Mouse (Mus musculus) skeletal muscle tissue, adult 2 months (tissue): ENCODE results near the gene Txndc11.
"Not testable (repeated sequence)": the region's sequence is repeated elsewhere in the genome, so short reads cannot be mapped to it uniquely, and the experiment has no call there.

ENCODE experiments used
- DNase-seq: peaks from one replicate; pipeline ENCODE4 v3.0.0-alpha.2; 2012; ENCODE audit warnings: low read depth, low spot score

Txndc11 gene

DNA sequence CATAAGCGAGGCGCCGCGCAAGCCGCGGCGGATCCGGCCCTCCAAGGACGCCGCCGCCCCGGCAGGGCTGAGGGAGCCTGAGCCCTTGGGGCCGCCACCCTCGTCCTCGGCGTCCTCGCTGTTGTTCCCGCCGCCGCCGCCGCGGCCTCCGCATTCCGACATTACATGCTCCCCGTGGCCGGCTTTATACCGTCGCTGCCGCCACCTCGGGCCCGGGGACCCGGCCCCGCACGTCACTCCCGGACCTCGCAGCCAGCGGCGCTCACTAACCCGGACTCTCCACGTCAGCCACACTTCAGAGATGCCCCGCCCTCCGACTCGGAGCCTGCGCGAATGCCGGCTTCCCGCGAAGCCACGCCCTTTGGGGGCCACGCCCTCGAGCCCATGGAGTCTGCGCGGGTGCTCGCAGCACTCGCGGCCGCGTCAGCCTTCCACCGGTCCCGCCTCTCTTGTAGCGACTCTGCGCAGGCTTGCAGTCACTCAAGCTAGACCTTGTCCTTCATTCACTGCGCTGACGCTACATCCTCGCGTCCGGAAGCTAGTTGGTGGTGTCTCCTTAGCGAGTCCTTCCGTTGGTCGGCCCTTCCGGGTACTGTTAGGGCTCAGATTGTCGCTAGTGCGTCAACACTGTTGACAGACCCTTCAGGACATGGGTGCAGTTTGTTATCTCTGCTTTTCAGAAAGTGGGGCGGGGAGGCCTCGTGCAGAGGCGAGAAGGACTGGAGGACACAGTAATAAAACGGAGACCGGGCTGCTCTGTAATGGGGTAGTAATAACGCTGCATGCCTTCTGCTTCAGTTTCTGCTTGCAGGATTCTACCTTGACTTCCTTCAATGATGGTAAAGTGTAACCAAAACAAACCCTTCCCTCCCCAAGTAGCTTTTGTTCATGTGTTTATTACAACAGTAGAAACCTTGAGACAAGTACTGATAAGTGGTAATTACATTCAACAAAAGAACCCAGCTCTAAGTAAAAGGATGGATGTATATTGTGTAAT lies at the start of gene Txndc11:
Txndc11 (minus strand) TSS at position 303 of the 997 bp plus-strand sequence.
- DNase-seq = peak; percentile 98

DNA sequence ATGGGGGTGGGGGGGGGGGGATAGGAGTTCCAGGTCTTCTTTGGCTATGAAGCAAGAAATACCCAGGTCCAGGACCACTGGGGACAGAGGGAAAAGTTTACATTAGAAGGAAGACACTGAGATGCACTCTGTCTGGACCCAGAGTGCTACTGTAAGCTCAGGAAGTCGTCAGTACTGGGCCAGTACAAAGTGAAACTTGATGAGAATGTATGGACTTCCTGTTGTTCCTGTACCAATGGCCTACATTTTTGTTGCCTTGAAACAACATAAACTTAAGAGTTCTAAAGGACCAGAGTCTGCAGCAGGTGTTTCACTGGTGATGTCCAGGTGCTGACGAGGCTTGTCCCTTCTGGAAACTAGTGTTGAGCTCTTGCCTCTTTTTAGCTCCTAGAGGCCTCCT lies 43.0 kb upstream of the Txndc11 start:
- DNase-seq = no peak

DNA sequence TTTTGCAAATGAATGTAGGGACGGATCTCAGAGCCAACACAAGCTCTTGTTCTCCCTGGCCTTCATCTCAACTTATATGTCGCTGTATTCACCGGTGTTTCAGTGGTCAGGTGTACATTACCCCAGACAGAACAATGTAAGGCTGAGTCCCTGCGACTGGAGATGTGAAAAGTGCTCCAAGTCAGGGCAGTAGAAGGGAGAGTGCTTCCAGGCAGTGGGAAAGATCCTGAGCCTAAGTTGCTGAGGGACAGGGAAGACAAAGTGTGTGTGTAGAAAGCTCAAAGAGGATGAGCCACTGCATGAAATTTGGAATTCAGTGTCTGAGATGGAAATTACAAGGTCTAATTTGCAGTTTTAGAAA lies 42.4 kb upstream of the Txndc11 start:
- no peak for DNase-seq

DNA sequence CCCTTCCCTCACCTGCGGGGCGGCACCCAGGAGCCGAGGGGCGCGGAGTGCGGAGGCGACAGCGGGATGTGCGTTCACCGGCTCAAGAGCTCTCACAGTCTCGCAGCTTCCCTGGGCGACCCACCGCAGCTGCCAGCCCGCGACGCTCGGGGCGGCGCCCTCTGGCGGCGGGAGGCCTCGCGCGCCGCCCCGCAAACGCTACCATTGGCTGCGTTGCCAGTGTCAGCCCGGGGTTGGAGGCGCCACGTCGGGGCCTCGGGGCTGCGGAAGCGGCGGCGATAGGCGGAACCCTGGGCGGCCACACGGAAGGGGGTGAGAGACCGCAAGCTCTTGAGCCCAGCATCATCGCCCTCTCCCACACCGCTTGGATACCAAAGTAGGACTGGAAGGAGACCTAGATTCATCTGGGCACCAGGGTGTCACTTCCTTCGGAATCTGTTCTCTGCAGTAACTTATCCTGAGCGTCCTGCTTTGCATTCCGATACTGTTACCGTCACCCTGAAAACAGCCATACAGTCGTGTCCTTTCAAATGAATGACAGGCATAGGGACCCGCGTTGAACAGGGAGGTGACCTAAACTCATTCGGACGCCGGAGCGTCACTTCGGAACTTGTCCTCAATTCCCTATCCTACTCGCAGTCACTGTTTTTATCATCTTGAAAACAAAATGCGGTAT lies 41.9 kb upstream of the Txndc11 start, which contains the start of gene Zc3h7a:
Zc3h7a (minus strand) TSS at position 186 of the 676 bp plus-strand sequence.
- DNase-seq = peak; percentile 86

DNA sequence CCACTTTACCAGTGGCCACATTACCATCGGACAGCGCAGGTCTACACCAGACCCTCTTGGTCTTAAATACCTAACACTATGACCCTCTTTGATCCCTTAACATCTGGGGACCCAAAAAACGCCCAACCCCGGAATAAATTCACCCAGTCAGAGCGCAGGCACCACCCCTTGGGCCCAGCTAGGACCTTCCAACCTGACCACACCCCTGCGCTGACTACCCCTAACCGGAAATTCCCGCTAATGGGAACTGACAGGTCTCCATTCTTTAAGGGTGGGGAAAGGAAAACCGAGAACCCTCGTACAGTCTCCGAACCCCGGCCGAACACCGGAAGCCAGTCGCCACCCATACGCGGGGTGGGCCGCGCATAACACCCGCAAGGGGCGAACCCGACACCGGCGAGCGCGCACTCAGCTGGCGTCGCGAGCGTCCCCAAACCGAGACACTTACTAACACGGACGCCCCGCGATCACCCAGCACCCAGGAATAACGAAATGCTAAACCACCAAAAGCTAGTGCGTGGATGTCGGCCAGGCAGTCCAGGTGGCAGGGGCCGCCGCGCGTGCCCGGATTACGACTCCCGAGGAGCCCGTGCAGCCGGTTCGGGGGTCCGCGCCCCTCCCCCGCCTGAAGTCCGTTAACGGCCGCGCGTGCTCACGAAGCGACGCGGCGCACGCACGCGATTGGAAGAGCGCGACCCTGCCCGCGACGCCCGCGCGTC lies 41.2 kb upstream of the Txndc11 start:
- DNase-seq = peak; percentile 52

DNA sequence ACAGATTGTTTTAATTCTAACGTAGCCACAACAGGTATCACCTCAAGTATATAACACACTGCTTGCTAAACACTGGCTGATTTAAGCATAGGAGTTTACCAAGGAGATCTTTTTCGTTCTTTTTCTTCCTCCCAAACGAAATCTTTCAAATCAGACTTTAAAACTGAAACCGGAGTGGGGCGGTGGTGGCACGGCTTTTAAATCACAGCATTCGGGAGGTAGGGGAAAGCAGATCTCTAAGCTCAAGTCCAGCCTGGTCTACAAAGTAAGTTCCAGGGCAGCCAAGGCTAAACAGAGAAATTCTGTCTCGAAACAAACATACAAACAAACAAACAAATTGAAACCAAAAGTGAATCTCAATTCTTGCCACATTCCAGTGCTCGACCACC lies 40.6 kb upstream of the Txndc11 start:
- no peak for DNase-seq

DNA sequence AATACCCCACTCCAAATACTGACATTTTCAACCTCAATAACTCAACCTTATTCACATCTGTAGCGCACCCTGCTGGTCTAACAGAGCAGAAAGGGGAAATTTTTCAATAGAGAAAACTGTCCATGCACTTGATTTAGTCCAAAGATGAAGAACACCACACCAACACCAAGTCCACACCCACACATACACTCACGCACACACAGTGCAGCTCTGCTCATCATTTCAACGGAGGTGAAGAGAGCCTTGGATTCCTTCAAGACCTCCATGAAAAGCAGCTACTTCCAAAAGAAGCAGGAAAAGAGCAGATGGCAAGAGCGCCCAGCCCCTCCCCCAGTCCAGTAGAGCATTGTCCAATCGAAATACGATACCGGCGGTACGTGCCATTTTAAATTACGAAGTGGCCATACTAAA lies 40.2 kb upstream of the Txndc11 start:
- no peak for DNase-seq

DNA sequence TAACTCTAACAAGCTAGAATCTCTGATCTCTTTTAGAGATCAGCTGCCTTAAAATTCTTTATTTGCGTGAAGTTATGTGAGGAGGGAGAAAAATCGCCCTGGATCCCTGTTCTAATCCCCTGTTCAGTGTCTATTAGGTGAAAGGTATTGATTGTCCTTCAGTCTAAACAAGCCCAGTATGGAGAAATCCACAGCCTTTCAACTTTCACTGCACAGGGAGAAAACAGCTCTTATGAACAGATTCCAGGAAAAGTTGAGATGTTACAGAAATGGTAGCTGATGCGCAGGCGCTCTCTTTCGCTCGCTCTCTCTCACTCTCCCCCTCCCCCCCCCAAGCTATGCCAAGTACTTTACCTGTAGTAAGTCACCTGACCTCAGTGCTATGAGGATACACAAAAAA lies 37.2 kb upstream of the Txndc11 start:
- DNase-seq = no peak

DNA sequence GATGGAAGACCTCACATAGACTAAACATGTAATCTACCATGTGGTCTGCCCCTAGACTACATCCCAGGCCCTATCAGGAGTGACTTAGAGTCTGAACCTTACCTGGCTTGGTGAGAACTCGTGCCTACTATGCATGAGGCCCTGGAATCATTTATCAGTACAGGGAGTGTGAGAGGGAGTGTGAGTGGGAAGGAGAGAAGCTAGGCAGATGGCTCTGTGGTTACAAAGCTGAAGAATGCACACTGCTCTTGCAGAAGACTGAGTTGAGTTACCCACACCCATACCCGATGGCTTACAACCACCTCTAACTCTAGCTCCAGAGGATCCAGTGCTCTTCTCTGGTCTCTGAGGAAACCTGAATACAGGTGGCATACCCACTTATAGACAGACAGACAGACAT lies 32.0 kb upstream of the Txndc11 start:
- no peak for DNase-seq

DNA sequence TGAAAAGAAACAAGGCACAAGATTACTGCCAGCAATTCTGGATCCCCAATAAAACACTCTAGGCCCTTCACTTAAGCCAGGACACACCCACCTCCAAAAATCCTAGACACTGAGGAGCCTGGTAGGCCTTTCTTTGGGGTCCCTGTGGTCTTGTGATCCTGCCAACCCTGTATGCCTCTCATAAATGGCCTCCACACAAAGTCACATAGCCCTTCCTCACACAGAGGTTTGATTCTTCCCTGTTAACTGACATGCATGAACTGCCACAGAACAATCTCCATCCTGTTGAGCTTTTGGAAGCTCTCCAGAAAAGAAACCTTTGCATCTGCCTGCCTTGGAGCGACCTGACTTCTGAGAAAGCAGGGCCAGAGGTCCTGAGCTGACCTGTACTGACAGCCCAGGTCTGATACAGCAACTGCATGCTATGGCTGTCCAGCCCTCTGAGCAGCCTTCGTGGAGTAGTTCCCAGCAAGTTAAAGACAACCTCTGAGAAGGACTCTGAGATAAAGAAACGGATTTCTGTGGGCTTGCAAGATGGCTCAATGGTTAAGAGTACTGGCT lies 30.3 kb upstream of the Txndc11 start:
- no peak for DNase-seq

DNA sequence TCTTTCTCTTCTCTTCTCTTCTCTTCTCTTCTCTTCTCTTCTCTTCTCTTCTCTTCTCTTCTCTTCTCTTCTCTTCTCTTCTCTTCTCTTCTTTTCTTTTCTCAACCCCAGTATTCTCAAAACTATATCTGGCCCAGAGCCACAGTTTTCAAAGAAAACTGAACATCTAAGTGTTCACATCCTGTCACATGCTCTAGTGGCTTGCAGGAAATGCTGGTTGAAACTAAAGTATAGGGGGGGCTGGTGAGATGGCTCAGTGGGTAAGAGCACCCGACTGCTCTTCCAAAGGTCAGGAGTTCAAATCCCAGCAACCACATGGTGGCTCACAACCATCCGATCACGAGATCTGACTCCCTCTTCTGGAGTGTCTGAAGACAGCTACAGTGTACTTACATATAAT lies 23.3 kb upstream of the Txndc11 start:
- DNase-seq = not testable (repeated sequence)

DNA sequence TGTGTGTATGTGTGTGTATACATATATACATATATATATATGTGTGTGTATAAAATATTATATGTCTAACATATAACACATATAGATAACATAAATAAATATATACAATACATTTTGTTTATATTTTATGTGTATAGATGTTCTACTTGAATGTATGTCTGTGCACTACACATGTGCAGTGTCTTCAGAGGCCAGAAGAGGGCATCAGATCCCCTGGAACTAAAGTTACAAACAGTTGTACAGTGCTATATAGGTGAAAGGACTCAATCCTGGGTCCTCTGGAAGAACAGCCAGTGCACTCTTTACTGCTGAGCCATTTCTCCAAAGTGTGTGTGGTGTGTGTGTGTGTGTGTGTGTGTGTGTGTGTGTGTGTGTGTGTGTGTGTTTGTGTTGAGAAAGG lies 20.1 kb upstream of the Txndc11 start:
- DNase-seq = no peak

DNA sequence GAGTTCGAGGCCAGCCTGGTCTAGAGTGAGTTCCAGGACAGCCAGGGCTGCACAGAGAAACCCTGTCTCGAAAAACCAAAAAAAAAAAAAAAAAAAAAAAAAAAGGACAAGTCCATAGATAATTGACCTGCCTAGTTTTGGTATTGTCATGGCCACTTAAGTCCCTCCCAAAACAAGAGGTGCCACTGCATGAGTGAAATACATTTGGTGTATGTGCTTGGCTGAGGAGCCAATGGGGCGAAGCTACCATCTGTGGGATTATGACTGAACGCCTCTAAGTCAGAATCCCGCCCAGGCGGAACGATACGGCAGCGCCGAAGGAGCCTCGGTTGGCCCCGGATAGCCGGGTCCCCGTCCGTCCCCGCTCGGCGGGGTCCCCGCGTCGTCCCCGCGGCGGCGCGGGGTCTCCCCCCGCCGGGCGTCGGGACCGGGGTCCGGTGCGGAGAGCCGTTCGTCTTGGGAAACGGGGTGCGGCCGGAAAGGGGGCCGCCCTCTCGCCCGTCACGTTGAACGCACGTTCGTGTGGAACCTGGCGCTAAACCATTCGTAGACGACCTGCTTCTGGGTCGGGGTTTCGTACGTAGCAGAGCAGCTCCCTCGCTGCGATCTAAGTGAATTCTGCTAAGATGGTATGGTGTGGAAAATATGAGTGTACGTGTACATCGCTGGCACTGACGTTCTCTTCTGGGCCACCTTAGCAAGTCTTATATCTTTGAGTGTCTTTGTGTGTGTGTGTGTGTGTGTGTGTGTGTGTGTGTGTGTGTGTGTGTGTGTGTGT lies 9.4 kb upstream of the Txndc11 start:
- DNase-seq = not testable (repeated sequence)

DNA sequence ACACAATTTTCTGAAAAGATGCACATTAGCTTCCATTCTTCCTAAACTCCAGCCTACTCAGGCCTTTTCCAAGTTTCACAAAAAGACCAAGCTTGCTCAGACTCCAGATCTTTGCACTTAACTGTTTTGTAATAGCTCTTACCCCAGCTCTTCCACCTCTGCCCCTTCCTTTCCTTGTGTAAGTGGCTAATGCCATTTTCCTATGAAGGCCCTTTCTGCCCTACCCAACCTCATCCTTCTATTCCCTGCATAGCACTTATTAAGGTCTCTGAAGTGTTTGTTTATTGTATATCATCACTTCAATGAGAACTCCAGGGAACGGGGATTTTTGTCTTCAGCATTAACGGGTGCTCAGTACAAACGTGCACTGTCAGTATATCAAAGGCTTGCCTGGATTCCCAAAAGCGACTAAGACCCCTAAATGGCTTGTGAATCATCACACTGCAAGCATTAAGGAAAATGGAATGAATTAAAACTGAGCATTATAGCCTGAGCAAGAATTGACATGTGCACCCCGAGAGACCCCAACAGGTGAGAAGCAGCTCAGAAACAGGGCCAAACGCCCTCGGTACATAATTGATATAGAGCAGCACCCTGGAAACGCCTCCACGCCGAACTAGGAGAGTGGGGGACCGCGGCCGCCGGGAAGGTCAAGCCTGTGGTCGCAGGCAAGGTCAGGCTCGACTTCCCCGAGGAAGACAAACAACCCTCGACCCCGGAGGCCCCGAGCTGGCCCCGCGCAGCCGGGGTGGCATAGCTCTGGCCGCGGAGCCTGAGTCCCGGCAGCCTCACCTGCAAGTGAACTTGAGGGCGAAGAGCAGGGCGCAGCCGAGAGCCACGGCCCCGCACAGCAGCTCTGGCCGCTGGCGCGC lies 738 bp downstream of the Txndc11 start:
- no peak for DNase-seq

DNA sequence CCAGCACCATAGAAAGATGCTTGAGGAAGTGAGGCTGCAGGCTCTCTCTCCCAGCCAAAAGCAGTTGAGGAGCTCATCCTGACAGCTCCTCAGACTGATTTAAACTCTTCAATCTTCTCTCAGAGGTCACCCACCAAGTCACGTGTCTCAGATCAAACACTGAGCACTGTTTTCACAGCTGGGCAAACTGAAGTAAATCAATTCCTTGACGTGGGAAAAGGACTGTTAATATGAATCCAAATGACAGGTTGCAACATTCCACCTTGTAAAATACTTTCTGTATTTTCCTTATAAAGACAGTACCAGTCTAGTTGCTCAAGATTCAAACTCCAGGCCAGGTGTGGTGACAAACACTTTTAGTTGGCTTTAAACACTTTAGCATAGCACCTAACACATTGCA lies 1.6 kb downstream of the Txndc11 start:
- no peak for DNase-seq

DNA sequence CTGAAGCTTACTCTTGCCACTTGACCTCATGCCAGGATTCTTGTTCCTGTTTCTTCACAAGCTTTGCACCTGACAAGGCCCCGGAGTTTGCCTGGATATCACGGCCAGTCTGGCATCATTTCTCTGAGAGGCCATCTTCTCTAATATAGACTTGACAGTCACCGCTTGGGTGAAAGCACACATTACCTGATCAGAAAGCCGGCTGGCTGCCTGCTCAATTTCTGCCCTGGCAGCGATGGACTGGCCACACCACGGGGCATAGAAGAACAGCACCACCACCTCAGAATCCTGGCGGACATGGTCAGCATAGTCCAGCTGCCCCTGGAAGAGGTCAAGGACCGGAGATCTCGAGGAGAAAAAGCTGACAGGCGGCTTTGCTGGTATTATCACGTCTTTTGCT lies 6.1 kb downstream of the Txndc11 start:
- no peak for DNase-seq

DNA sequence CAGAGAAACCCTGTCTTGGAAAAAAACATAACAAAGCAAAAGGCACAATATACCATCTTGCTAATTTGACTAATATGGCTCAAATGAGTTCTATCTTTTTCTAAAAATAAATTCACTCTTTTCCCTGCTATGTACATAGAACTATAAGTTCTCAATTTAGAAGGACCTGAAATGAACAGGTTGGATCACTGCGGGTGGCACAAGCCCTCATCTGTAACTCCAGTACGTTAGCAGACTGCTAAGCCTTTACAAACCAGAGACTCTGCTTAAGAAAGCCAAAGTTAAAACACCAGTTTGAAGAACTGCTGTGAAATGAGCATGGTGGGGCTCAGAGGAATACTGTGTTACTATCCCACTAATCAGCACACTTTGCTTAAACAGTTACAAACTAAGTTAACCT lies 9.1 kb downstream of the Txndc11 start:
- no peak for DNase-seq

DNA sequence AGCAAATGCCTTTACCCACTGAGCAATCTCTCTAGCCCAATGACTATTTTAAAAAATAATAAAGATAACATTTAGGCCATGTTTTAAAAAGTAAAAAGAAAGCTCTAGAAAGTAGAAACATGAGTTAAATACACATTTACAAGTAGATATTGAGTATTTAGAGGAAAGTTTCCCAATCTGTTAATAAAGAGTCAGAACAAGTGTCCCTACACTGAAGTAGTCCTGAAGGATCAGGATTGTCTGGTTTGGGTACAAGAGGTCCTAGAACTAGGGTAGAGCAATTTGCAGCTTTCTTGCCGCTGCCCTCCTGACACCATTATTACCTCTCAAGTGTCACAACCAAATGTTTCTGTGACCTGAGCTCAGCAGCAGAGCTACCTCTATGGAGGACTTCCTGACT lies 10.3 kb downstream of the Txndc11 start:
- DNase-seq = no peak

DNA sequence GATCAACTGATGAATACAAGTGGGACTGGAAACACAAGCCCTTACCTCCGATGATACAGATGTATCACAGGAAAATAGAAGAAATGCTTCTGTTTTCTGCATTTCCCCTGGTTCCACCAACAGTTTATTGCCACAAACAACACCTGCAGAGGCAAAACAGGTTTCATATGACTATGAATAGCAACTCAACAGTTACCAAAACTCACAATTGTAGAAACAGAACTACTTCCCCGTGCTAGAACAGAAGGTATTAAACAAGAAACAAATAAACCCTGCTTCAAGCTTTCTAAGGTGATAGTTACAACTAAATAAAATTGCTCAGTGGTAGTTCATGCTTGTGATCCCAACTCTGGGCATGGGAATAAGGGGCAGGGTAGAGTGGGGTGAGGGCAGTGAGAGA lies 11.8 kb downstream of the Txndc11 start:
- no peak for DNase-seq

DNA sequence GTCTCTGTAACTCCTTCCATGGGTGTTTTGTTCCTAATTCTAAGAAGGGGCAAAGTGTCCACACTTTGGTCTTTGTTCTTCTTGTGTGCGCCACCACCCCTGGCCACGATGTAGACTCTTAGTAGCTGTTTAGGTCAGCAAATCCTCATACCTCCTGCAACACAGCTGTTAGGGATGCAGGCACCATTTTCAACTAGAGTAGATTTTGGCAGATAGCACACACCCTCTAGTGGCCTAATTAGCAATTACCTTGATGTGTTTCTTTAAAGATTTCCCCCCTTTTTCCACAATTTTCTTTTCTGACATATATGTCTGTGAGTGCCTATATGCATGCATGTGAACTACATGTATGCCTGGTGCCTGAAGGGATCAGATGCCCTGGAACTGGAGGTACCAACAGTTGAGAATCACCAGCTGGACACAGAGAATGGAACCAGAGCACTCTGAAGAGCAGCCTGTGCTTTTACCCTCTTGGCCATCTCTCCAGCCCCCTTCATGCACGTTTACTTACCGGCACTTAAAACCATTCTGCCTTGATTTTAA lies 25.2 kb downstream of the Txndc11 start:
- no peak for DNase-seq
